Mouse (Mus musculus) lung, postnatal 4 days (tissue): ENCODE results near the gene Wdr95.

Source experiments
- DNase-seq, 2 experiments: peaks; one replicate each; pipeline ENCODE4 v3.0.0; 2021

Gene Wdr95

DNA sequence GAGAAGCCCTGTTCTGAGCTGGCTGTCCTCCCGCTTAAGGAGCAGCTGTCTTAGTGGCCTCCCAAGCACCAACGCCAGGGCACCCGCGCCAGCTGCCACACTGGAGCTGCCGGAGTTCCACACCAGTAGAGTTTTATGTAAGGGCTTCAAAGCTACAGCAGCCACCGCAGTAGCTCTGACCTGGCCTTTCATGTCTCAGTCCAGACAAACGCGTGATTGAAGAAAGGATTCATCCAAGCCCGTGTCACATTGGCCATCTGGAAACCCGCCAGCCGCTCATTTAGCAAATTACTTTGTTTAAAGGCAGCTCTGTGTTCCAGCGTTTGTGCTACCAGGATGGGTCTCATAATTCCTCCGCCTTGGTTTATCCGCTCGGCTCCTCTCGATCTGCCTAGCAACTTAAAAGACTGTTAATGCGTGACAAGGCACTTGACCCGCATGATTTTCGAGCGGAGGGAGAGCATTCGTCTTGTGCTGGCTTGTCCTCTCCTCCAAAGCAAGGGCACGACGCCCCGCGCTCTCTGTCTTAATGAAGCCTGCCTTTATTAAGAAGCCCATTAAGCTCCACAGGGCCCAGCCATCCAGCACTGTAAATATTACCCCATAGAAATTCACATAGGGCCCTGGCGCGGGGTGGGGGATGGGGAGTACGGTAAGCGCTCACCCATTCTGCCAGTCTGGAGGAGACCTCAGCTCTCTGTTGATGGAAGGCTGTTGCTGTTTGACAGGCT, at the start of gene Wdr95:
Gene Wdr95, plus strand, starts transcription at position 681 of the 731 bp plus-strand sequence.
- peak; percentile 25 to 40 for DNase-seq

DNA sequence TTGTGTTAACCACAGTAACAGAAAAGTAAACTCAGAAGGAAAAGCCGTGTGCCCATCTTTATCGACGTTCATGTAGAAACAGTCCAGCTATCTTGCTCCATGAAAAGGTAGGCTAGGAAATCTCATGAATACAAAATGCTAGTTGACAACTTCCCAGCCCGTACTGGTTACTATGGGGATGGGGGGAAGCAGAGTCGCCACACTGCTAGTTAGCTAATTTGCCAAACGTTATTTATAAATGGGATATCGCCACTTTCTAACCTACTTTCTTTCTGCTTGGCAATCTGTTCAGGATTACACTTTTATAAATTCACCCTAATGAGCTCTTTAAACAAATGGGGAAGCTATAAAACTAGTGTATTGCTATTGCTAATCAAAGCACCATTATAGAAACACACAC, 46.6 kb upstream of the Wdr95 start:
- DNase-seq = no peak

DNA sequence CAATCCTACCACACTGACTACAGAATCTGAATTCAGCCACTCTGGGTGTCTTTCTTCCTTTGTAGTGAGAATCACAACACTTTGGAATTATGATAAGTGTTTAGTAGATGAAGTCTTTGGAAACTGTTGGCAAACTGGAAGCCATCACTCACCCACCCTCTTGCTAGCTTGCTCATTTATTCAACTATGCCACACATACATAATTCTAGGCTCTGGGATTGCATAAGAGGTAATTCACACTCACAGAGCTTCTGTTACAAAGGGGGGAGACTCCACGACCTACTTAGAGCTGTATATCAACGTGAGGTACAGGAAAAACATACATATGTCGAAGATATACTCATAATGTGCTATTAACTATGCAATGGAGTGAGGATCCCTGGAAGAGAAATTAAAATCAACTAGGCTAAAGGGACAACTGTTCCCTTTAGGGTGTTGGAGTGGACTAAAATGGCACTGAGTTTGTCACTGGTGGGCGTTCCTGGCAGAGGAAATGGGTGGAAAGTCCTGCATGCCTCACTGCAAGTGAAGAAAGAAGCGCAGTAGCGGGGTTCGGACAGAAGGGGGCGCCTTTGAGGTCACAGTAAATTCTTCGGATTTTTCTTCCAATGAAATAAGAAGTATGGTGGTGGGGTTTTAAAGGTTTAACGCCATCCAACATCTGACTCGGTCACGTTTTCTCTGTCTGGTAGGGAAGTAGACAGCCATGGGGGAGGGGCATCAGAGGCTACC, 45.0 kb upstream of the Wdr95 start:
- DNase-seq = no peak

DNA sequence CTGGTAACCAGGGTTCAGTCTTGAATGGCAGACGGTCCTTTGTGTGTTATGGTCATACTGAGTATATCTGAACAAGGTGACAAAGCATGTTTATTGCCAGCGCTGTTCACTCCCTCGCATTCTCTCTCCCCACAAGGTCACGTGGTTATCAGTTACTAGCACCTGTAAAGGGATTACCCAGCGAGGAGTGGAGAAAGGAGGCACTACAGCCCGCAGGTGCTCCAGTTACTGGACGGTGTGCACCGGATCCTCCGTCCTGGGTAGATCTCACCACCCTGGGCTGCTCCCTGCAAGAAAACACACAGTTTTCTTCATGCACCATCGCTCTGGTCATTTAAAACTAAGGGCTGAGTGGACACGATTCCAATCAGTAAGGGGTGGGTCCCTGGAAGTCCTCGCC, 44.2 kb upstream of the Wdr95 start:
- no peak for DNase-seq

DNA sequence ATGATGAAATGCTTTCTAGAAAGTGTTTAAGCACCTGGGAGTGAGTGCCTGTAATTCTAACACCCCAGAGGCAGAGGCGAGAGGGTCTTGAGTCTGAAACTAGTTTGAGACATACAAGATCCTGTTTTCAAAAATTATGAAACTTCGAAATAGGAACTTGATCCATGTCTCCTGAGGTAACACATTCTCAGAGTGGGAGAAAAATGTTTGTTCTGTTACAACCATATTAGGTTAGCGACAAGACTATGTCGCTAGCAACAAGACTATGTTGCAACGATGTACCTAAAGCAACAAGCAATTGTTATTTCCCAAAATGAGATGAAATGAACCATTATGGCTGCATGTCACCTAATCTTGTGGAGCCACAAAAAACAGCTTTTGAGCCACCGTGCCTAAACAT, 43.0 kb upstream of the Wdr95 start:
- no peak for DNase-seq

DNA sequence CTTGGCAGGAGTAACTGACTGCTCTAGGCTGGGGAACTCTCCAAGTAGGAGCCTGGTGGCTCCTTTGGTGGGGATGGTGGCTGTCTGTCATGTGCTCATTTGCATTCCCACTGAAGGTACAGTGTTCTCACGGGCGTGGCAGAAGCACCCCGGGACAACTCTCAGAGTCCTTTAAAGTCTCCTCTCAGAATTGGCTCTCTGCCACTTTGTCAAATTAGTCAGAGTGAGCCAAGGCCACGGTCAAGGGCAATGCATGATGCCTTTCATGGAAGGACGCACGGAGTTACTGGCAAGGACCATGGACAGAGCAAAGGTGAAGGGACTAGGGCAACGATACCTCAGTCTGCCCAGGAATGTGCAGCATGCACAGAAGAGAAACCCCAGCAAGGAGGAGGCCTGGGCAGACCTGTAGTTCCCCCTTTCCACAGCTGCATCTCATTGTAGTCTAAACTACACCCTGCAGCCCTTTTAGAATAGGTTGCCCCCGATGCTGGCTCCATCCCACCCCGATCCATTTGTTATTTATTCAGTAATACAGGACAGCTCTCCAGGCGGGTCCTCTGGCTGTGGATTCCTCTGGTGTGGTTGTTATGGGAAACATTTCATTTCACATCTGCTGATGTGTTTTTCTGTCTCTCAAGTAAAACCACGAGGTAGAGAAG, 40.0 kb upstream of the Wdr95 start:
- DNase-seq = no peak

DNA sequence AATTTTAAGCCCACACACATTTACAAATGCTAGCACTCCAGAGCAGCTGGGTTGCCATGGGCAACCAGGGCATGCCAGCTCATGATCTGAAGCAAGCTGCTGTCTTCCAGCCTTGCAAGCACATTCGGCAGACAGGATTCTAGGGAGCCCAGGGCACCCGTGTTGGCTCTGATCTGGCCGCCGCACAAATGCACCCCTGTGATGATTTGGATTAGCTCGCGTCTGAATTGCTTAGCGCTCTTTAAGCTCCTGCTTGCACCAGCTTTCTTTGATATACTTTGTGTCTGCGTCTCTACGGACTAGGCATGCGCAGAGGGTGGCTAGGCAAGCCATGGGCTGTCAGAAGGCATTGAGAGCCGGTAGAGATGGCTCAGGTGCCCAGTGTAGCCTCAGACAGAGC, 39.3 kb upstream of the Wdr95 start:
- no peak for DNase-seq

DNA sequence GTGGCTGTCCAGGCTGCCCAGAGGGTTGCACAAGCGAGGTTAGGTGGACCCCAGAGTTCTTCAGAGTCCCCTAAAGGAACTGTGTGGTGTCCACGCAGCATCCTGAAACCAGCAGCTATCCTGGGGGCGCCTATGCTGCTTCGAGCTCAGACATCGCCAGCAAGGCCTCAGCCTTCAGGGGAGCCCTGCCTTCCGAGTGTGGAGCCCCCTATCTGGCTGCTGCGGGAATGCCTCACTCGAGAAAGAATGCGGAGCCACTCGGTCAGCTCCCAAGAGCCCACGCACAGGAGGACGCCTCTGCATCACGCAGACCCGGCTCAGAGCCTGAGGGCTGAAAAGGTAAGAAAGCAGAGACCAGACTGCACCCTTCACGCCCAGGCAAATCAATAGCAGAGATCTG, 38.2 kb upstream of the Wdr95 start:
- no peak for DNase-seq

DNA sequence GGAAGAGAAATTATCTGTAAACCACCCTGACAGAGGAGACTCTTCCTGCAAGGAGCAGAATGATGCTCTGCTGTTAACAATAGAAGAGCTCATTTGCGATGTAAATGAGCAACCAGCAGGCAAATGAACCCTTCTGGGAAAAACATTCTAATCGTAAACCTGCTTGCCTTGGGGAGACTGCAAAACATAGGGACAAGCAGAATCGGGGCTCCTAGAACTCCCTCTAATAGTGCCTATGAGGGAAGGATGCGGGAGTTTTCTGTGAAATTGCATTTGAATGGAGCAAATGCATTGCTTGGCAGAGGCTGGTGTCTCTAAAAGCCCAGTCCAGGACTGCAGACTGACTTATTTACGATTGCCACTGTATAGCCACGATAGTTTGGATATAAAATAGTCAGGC, 32.8 kb upstream of the Wdr95 start:
- DNase-seq = no peak

DNA sequence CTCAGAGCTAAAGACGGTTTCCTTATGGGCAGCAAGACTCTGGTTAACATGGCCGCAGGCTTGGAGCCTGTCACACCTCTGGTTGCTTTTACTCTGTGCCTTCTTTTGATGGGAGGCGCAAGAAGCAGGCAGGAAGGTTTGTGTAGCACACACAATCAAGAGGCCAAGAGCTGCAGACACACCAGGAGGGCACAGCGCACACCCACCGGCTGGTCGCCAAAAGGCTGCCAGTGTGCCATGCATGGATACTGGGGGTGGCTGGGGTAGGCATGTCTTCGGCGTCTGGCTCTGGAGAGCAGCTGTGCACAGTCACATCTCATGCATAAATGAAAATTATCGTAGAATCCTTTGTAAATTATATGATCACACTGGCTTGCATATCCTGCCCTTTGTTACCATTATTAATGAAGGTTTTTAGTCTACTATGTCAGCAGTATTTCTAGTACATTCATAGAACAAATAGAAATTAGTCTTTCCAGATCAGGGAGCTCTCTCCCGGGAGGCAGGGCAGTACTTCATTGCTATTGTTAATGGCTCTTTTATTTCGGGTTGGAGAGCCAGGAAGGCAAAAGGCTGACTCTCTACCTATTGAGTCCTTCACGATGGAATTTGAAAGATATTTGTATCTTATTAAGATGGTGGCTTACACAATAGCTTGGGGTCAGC, 31.9 kb upstream of the Wdr95 start:
- no peak for DNase-seq

DNA sequence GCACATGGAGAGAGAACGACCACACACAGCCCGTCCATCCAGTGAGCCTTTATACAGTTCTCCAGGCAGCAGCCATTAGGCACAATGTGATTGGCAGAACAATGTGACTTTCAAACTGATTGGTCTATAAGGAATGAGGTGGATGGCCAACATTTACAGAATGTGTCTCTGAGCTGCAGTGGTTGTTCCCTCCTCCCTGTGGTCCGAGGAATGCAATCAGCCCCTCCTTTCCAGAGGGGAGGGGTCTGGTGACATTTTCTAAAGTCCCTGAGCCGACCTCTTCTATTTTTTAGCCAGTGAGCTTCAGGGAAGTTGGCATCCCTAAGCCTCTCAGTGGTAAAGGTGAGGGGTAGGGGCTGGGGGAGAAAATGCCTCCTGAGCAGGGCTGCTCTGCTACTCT, 28.5 kb upstream of the Wdr95 start:
- no peak for DNase-seq

DNA sequence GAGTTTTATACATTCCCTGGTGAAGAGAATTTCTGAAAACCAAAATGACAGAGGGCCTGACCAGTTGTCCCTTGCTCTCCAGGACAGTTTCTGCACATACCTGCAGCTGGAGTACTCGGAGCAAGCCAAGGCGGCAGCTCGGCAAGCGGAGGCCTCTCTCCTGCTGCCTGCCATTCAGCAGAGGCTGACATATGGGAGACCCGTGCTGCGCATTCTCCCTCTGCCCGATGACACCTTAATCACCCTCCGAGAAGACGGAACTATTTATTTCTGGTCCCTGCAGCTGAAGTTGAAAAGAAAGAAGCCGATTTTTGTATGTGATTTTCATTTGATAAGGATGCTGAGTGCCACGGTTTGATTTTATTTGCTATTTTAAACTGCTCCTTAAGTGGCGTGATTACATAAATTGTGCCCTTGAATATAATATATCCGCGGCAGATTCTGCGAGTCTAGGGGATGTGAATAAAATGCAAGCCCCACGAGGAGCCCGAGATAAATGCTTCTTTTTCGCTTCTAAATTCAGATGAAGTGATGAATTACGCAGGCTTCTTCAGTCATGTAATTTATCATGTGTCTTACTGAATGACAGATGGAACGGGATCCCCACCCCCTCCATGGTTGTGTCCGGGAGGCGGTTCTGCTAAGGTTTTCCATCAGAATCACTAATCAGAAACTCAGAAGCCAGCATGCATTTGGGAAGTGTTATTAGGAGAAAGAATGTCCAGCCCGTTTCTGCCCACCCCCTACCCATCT, 24.9 kb upstream of the Wdr95 start:
- DNase-seq = no peak

DNA sequence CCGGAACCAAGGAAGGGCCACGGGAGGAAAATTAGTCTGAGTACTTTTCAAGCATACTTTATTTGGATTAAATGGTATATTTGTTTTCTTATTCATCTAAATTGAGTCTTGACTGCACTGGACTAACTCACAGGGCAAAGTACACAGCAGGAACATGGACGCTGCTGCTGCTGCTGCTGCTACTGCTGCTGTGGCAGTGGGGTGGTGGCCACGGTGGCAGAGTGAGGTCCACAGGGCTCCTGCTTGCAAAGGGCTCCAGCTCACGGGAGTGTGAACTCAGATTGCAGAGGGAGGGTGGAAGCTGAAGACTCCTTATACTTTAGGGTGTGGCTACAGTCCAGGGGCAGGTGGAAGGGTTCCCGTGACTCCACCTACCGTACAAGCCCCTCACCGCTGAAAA, 23.5 kb upstream of the Wdr95 start:
- no peak for DNase-seq

DNA sequence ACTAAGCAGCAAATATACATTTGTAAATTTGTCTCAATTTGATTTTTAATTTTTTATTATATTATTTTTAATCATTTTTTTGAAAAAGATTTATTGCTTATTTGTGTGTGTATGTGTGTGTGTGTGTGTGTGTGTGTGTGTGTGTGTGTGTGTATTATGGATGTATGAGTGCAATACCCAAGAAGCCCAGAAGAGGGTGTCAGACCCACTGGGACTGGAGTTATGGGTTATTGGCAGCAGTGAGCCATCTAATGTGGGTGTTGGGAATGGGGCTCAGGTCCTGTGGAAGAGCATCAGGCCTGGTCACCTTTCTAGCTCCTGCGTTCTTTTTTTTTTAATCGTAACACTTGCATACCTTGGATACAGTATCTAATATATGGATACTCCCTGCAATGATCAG, 22.4 kb upstream of the Wdr95 start:
- DNase-seq = no peak

DNA sequence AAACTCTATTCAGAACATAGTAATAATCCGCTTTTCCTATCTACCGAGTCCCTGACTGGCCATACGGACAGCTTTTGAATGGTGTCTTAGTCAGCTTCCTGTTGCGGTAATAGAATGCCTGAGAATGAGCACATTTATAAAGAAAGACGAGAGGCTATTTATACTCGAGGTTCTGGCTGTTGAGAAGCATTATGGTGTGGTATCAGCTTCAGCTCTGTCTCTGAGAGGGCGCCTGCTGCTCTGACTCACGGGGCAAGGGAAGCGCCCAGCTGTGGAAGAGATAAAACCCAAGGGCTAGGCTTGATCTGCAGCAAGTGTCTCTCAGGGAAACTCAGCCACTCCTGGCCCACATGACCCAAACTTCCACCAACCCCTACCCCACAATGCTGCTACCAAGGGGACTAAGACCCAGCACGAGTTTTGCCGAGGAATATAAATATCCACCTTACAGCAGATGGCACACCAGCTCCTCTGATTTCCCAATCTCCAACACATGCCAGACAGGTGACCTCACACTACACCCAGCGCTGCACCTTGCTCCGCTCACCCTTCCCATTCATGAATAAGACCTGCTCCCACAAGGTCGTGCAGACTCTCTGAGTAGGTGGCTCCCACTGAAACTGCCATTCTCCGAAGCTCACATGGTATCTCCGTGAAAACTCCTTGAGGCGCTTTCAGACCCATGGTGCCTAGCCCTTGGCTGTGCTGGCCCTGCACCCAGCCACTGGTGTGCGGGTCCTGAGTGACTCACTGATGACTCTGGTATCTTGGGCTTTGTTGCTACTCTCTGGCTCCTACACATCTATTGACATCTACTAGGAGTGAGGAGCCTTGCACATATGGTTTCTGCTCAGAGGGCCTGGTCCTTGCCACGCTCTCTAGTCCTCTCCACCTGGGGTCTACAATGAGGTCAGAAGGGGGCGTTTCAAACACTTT, 20.1 kb upstream of the Wdr95 start:
- DNase-seq = no peak

DNA sequence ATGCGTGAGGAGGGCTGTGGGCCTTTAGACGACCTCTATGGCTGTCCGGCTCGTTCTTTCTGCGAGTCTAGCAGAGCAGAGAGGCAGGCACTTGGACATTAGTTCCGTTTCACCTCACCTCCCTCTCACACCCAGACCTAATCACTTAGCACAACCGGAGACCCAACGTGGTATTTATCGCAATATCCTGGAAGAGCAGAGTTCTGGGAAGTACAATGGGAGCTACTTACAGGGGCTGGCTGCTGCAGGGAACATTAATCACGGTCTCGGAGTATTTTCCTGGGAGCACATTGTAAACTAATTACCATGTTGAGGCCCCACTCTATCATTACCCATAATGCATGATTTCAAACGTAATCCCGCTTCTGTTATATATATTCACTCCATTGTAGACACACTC, 18.2 kb upstream of the Wdr95 start:
- no peak for DNase-seq

DNA sequence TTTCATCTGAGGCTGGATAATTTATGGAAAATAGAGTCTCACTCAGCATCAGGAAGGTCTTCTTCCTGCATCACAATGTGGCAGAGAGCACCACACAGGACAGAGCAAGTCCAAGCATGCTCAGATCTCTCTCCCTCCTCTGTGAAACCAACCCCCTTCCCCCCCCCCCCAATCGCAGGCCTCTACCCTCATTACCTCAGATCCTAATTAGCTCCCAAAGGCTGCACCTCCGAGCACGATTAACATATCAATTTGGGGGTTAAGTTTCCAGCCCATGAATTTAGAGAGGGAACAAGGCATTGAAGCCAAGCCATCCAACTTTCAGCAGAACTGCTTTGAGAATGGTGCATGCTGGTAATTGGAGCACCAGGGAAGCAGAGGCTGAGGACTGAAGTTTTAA, 15.8 kb upstream of the Wdr95 start:
- no peak for DNase-seq

DNA sequence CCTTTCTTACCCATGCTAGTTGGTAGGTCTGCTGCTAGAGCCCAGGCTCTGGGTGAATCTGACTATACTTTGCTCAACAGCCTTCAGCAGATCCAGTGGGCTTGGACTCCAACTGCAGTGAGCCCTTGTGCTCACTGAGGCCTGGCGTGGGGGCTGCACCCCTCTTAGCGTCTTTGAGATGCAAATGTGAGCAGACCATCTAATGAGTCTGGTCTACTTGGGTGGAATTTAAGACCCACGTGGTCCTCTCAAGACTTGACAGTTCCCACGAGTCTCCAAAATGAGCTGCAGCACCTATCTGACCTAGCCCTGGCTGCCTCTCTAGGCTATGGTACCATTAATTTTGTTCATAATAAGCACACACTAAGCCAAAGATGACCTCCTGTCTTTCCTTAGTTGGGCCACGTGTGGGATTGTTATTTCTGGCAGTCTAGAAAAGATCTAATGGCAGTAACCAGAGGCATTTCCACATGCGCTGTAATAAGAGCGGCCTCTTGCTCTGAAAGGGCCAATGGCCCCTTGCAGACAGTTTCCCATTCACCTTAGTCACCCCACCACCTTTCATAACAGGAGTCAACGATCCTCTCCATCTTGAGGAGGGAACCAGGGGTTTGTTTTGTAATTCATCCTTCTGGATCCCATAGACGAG, 14.9 kb upstream of the Wdr95 start:
- no peak for DNase-seq

DNA sequence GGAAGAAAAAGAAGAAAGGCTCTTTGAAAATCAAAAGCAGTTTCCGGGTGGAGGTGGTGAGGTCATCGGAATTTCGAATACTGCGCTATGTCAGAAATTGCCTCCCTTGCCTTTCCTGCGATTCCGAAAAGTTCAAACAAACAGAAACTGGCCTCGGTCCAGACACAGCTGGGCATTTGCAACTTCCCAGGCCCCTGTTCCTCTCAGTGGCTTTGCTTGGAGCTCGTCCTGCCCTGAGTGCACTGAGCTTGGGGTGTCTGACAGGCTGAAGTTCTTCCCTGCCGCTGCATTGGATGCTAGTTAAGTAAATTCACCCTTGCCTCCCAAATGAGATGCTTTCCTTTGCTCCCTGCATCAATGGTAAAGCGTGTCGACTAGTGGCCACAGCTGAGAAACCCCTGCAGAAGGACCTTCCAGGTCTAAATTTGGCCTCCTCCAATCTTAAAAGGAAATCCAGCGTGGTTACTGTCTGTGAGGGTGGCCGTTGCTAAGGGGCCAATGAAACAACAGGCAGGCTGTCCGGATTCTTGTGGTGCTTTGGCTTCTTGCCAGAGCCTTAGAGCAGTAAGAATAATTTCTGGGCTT, 14.3 kb upstream of the Wdr95 start:
- peak; percentile 72 to 75 for DNase-seq

DNA sequence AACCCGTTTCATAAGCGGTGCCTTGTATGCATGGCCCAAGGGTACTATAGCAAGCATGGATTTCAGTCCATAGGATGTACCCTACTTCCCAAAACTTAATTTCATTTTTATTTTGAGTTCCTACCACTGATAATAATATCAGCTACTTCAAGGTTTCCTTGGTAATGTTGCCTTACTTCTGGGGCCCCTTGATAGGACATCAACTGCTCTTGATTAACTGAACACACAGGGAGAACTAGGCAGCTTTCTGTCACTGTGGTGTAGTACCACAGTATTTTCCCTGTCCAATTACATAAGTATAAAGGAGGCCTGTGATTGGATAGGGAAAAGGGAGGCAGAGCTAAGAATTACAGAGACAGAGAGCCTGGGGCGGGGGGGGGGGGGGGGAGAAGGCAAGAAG, 13.6 kb upstream of the Wdr95 start:
- DNase-seq = no peak

DNA sequence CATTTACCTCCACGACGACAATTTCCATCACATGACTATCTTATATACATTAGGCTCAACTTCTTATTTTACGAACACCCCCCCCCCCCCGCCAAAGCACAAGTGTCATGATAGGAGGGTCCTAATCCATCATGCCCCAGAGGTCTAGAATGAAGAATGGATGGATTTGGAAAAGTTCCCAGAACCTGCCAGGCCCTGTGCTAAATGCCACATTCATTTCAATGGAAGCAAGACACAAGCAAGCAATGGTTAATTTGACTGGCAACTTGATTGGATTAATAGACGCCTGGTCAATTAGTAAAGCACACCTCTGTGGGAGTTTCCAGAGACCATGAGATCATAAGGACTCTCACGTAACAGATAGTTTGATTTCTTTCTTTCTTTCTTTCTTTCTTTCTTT, 11.4 kb upstream of the Wdr95 start:
- DNase-seq = no peak
